Comparison of ENCODE assay signal across 20 mouse cellular contexts in the genomic region with DNA sequence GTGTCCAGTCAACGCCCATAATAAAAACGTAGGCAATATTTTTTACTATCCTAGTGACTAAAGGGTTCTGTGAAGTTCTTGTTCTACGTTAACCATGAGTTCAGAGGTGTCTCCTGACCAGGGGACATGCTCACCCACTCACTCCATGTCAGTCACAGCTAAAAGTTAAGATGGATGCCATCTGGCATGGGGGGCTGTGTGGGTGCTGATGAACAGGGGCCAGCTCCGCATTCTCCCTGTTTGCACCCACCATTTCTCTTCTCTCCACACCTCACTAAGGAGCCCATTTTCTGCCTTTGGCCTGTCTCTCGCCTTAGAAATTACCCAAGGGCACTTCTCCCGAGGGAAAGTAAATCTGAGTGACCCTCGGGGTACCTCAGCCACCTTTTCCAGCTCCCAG.
DNase-seq lines count a peak whose midpoint lies in the region; ATAC-seq and TF ChIP-seq lines count a peak whose summit lies in the region.
"Had no signal": no experiment of that assay in that cellular context is flagged by ENCODE, and none has a peak within 500 bp of the region (broad histone marks: within the 10 kb centered on the region; RNA-seq: fewer than 3 reads in every experiment).

No protein-coding gene starts in this region.

- TF ChIP-seq CTCF in layer of hippocampus, adult 2 months (conservative IDR thresholded peaks at IDR 0.05): no peak

- no peaks in the 10 kb centered on the region for H3K27me3 ChIP-seq in heart, embryonic 11.5 days (ENCODE audit: control insufficient read depth, insufficient read depth, low read length)
- H3K27me3 ChIP-seq: embryonic facial prominence, embryonic 13.5 days; embryonic facial prominence, embryonic 15.5 days; forebrain, embryonic 12.5 days had no signal

- no peaks in the 10 kb centered on the region for H3K9me3 ChIP-seq in heart, embryonic 11.5 days (replicated peaks; ENCODE audit: control insufficient read depth, low read length)
- H3K9me3 ChIP-seq: embryonic facial prominence, embryonic 13.5 days; embryonic facial prominence, embryonic 15.5 days; forebrain, embryonic 10.5 days; forebrain, embryonic 12.5 days had no signal

- H3K4me2 ChIP-seq in heart, embryonic 11.5 days: no peak overlapping the region
- H3K4me2 ChIP-seq: embryonic facial prominence, embryonic 13.5 days; embryonic facial prominence, embryonic 15.5 days; forebrain, embryonic 12.5 days had no signal

- peak; percentile 68 for DNase-seq in heart, adult 11 months
- DNase-seq in layer of hippocampus, adult 2 months (ENCODE audit: low spot score in 2 of 2): peak in 1 of 2 experiments; percentile 53
- DNase-seq in layer of hippocampus, adult 11-12 months (ENCODE audit: low spot score): no peak
- DNase-seq: adrenal gland, adult 2 months; adrenal gland, postnatal 10 days; adrenal gland, postnatal 25 days; cerebellum, adult 11-12 months; cerebellum, adult 2 months; cerebellum, adult 9-11 months; cerebellum, postnatal 14 days; cerebellum, postnatal 36 days; embryo, embryonic 11 days had no signal

- no peak for ATAC-seq in heart, embryonic 11.5 days (replicated peaks; ENCODE audit: insufficient number of reproducible peaks, low FRiP score, low TSS enrichment)
- ATAC-seq: forebrain, embryonic 14.5 days; forebrain, embryonic 16.5 days had no signal

- no peak overlapping the region for H3K9ac ChIP-seq in heart, embryonic 11.5 days (ENCODE audit: low read depth, low read length)
- H3K9ac ChIP-seq: embryonic facial prominence, embryonic 13.5 days; embryonic facial prominence, embryonic 15.5 days; forebrain, embryonic 12.5 days had no signal

- H3K36me3 ChIP-seq in heart, embryonic 11.5 days (ENCODE audit: control insufficient read depth, insufficient read depth, low read length): peaks cover 8% of the 10 kb centered on the region; the same call in 1 of the 2 replicates

- no peak overlapping the region for H3K27ac ChIP-seq in heart, embryonic 11.5 days (ENCODE audit: low read depth, low read length)
- peak overlapping the region; percentile 78 for H3K27ac ChIP-seq in layer of hippocampus, adult 2 months
- H3K27ac ChIP-seq: embryonic facial prominence, embryonic 13.5 days; embryonic facial prominence, embryonic 15.5 days; forebrain, embryonic 10.5 days; forebrain, embryonic 12.5 days had no signal

- no peak overlapping the region for H3K4me3 ChIP-seq in heart, embryonic 11.5 days (ENCODE audit: low read depth, low read length)
- no peak overlapping the region for H3K4me3 ChIP-seq in layer of hippocampus, adult 2 months
- H3K4me3 ChIP-seq: embryonic facial prominence, embryonic 13.5 days; embryonic facial prominence, embryonic 15.5 days; erythroblast, embryonic 14.5 days; forebrain, embryonic 10.5 days; forebrain, embryonic 12.5 days had no signal

- WGBS in heart, embryonic 11.5 days (ENCODE audit: insufficient replicate concordance): 82% methylated on average over 7 of the region's 7 CpGs

- peaks cover 5% of the 10 kb centered on the region; the same call in 1 of the 2 replicates for H3K4me1 ChIP-seq in heart, embryonic 11.5 days (ENCODE audit: control insufficient read depth, insufficient read depth, low read length)
- H3K4me1 ChIP-seq: embryonic facial prominence, embryonic 15.5 days had no signal
